Mouse (Mus musculus) central nervous system, embryonic 18 days (tissue): ENCODE data around the gene Sf1. TPM values are rescaled to one million over a fixed set of nuclear protein-coding genes. Genes with fewer than 3 reads are reported as not detected.

Experiments
- polyA plus RNA-seq: library from polyadenylated mRNA; depleted of rRNA; stranded (reverse); fragments of >200 nt; gene quantifications from 2 replicates; pipeline ENCODE4 v1.2.3, GENCODE M21; 2012; rRNA removed

Gene Sf1
- polyA plus RNA-seq: 105 and 134 TPM in 2 replicates

GRCm38 (mm10) chr19:6363411-6364240 lies at the start of gene Sf1:
Sf1 (plus strand) TSS chr19:6363690.

GRCm38 (mm10) chr19:6334673-6335457 lies 28.6 kb upstream of the Sf1 start, which contains the start of gene Men1:
Men1 (plus strand) TSS chr19:6334979.

GRCm38 (mm10) chr19:6340524-6341452 lies 22.7 kb upstream of the Sf1 start, which contains the start of gene Map4k2:
Map4k2 (plus strand) TSS chr19:6341135.

GRCm38 (mm10) chr19:6384128-6384527 lies 20.6 kb downstream of the Sf1 start, which contains the start of gene Pygm:
Pygm (plus strand) TSS chr19:6384399.

GRCm38 (mm10) chr19:6399285-6400095 lies 36.0 kb downstream of the Sf1 start, which contains the start of gene Rasgrp2:
Rasgrp2 (plus strand) TSS chr19:6399340.

GRCm38 (mm10) chr19:6418233-6418879 lies 54.9 kb downstream of the Sf1 start, which contains the start of gene Nrxn2:
Nrxn2 (plus strand) TSS chr19:6418731.

Other genes starting within 250 kb of the Sf1 start
- gene Sac3d1, start 245.0 kb upstream of the Sf1 start, polyA plus RNA-seq: 51.8 and 53.5 TPM in 2 replicates
- gene Snx15, start 235.4 kb upstream of the Sf1 start, polyA plus RNA-seq: 55.8 and 56.8 TPM in 2 replicates
- gene Batf2, start 222.7 kb upstream of the Sf1 start, polyA plus RNA-seq: 0.15 TPM in 1 of 2 replicates, not detected in the other
- gene Arl2, start 222.1 kb upstream of the Sf1 start, polyA plus RNA-seq: 107 and 108 TPM in 2 replicates
- 0.05 TPM in 1 of 2 replicates, not detected in the other for gene Majin, start 179.3 kb upstream of the Sf1 start, polyA plus RNA-seq
- 0.11 TPM in 1 of 2 replicates, not detected in the other for gene Gpha2, start 137.3 kb upstream of the Sf1 start, polyA plus RNA-seq
- gene Ppp2r5b, start 127.8 kb upstream of the Sf1 start, polyA plus RNA-seq: 152 TPM in 2 replicates
- gene Atg2a, start 122.0 kb upstream of the Sf1 start, polyA plus RNA-seq: 17.8 and 20.5 TPM in 2 replicates
- gene Ehd1, start 87.0 kb upstream of the Sf1 start, polyA plus RNA-seq: 147 and 154 TPM in 2 replicates
- gene Cdc42bpg, start 57.2 kb upstream of the Sf1 start, polyA plus RNA-seq: 3.8 and 3.9 TPM in 2 replicates
- gene Men1, start 28.7 kb upstream of the Sf1 start, polyA plus RNA-seq: 94.3 and 100.0 TPM in 2 replicates
- gene Map4k2, start 22.6 kb upstream of the Sf1 start, polyA plus RNA-seq: 137 and 144 TPM in 2 replicates
- gene Pygm, start 20.7 kb downstream of the Sf1 start, polyA plus RNA-seq: 4.8 and 13.2 TPM in 2 replicates
- gene Rasgrp2, start 35.6 kb downstream of the Sf1 start, polyA plus RNA-seq: 182 and 184 TPM in 2 replicates
- 226 and 258 TPM in 2 replicates for gene Nrxn2, start 55.0 kb downstream of the Sf1 start, polyA plus RNA-seq
- gene Slc22a12, start 179.3 kb downstream of the Sf1 start, polyA plus RNA-seq: 0.08 and 0.17 TPM in 2 replicates